Mouse (Mus musculus) forebrain, postnatal 0 days (tissue): Measurements from ENCODE around the gene Sh3d19. TPM values are rescaled to one million over a fixed set of nuclear protein-coding genes. Genes with fewer than 3 reads are reported as not detected.

ENCODE experiments used
- ATAC-seq: fragments of 200-750 bp; cut with Nextera tagmentation; 2 replicates; pipeline ENCODE4 v1.8.0; 2017; ENCODE audit warnings: mild to moderate bottlenecking, moderate library complexity
- DNase-seq: peaks from one replicate; pipeline ENCODE4 v3.0.0-alpha.2; 2015
- H3K27ac ChIP-seq: fragments of 300-500 bp; sonication (generic); 2 replicates; pipeline ENCODE4 v1.5.1; 2014; ENCODE audit warnings: low read depth, mild to moderate bottlenecking, antibody characterized with exemption, low read length, moderate library complexity, mixed read lengths
- H3K27me3 ChIP-seq: fragments of 300-500 bp; sonication (generic); 2 replicates; pipeline ENCODE4 v1.6.1; 2014; ENCODE audit warnings: mild to moderate bottlenecking, low read length, mixed read lengths; ENCODE audit not compliant: insufficient read depth
- H3K36me3 ChIP-seq: fragments of 300-500 bp; sonication (generic); 2 replicates; pipeline ENCODE4 v1.6.1; 2014; ENCODE audit warnings: mild to moderate bottlenecking, moderate library complexity; ENCODE audit not compliant: insufficient read depth
- H3K4me1 ChIP-seq: fragments of 300-500 bp; sonication (generic); 2 replicates; pipeline ENCODE4 v1.6.1; 2014; ENCODE audit warnings: antibody characterized with exemption; ENCODE audit not compliant: insufficient read depth
- H3K4me2 ChIP-seq: fragments of 300-500 bp; sonication (generic); 2 replicates; pipeline ENCODE4 v1.6.1; 2014; ENCODE audit warnings: low read depth, mild to moderate bottlenecking, moderate library complexity
- H3K4me3 ChIP-seq: fragments of 300-500 bp; sonication (generic); 2 replicates; pipeline ENCODE4 v1.5.1; 2014; ENCODE audit warnings: low read depth, low read length, mixed read lengths
- H3K9ac ChIP-seq: fragments of 300-500 bp; sonication (generic); 2 replicates; pipeline ENCODE4 v1.6.1; 2014; ENCODE audit warnings: mild to moderate bottlenecking
- H3K9me3 ChIP-seq: fragments of 300-500 bp; sonication (generic); 2 replicates; pipeline ENCODE4 v1.6.1; 2016; ENCODE audit warnings: low read length
- CTCF ChIP-seq: sonication (generic); IDR thresholded peaks from 2 replicates; pipeline ENCODE4 v1.5.1; 2016; ENCODE audit warnings: antibody characterized with exemption, control low read depth, low read depth
- WGBS: fragments of 180-500 bp; shearing (Covaris S2); extraction: QIAGEN DNeasy Blood & Tissue Kit; methylation state at CpG from one replicate; pipeline ENCODE4 v1.1.7; 2014; 5-methylcytosine and 5-hydroxymethylcytosine counted together
- polyA plus RNA-seq: library from polyadenylated mRNA; unstranded; fragments of >200 nt; fragmentation: Nextera tagmentation; extraction: Ambion mirVana; gene quantifications from 2 replicates; pipeline ENCODE4 v1.2.1, GENCODE M21; 2015
- total RNA-seq: library from RNA; depleted of rRNA; stranded (reverse); fragments of >200 nt; gene quantifications from 2 replicates; pipeline ENCODE4 v1.2.3, GENCODE M21; 2014

The Sh3d19 gene
- total and polyA plus RNA-seq, 2 experiments from 2014 or later, result 14.3 to 25.1 TPM

- Histone ChIP-seq H3K27ac (no peak overlapping the region), H3K9me3 (no peaks in the 10 kb centered on the region)
- WGBS, result 72% methylated on average over 14 of the region's 14 CpGs
Measured at GRCm38 (mm10) chr3:86040286-86041201, 69.6 kb downstream of the Sh3d19 start.

GRCm38 (mm10) chr3:86047686-86048408 lies 76.9 kb downstream of the Sh3d19 start:
- no peaks in the 10 kb centered on the region for H3K36me3 ChIP-seq
- H3K27me3 ChIP-seq, result no peaks in the 10 kb centered on the region
- ATAC-seq (no peak), DNase-seq (no peak)
- no peaks in the 10 kb centered on the region for H3K9me3 ChIP-seq
- H3K4me3 ChIP-seq, result no peak overlapping the region
- no peak overlapping the region for H3K9ac ChIP-seq
- no peak for TF ChIP-seq CTCF
- H3K27ac ChIP-seq, result no peak overlapping the region
- WGBS, result 85% methylated on average over 9 of the region's 9 CpGs
- no peak overlapping the region for H3K4me2 ChIP-seq
- no peaks in the 10 kb centered on the region for H3K4me1 ChIP-seq

More at GRCm38 (mm10) chr3:86040286-86041201, 69.6 kb downstream of the Sh3d19 start:
- no peak overlapping the region for H3K4me3 ChIP-seq
- no peak for TF ChIP-seq CTCF
- ATAC-seq (no peak), DNase-seq (no peak)
- H3K36me3 ChIP-seq, result no peaks in the 10 kb centered on the region
- H3K27me3 ChIP-seq, result no peaks in the 10 kb centered on the region
- H3K9ac ChIP-seq, result no peak overlapping the region
- H3K4me2 ChIP-seq, result no peak overlapping the region
- peaks cover 14% of the 10 kb centered on the region for H3K4me1 ChIP-seq

DNA sequence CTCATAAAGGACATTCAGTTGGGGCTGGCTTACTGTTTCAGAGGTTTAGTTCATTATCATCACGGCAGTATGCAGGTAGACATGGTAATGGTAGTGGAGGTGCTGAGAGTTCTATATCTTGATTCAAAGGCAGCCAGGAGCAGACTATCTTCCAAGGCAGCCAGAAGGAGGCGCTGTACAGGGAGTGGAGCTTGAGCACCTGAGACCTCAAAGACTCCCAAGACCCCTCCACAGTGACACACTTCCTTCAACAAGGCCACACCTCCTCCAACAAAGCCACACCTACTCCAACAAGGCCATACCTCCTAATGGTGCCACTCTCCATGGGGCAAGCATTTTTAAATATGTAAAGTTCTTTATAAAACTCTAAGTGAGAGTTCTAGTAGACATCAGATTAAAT lies 78.1 kb downstream of the Sh3d19 start:
- H3K27me3 ChIP-seq, result no peaks in the 10 kb centered on the region
- no peak overlapping the region for H3K9ac ChIP-seq
- ATAC-seq (no peak), DNase-seq (no peak)
- H3K9me3 ChIP-seq, result no peaks in the 10 kb centered on the region
- no peak overlapping the region for H3K4me2 ChIP-seq
- TF ChIP-seq CTCF, result no peak
- no peaks in the 10 kb centered on the region for H3K36me3 ChIP-seq
- no peak overlapping the region for H3K27ac ChIP-seq
- 87% methylated on average over 2 of the region's 2 CpGs for WGBS
- no peaks in the 10 kb centered on the region for H3K4me1 ChIP-seq
- no peak overlapping the region for H3K4me3 ChIP-seq

GRCm38 (mm10) chr3:86056678-86057077 lies 85.8 kb downstream of the Sh3d19 start:
- Histone ChIP-seq H3K27ac (no peak overlapping the region), H3K4me2 (no peak overlapping the region), H3K4me3 (no peak overlapping the region), H3K36me3 (no peaks in the 10 kb centered on the region), H3K9ac (no peak overlapping the region), H3K4me1 (no peaks in the 10 kb centered on the region), H3K27me3 (no peaks in the 10 kb centered on the region), H3K9me3 (no peaks in the 10 kb centered on the region)
- 60% methylated on average over 4 of the region's 4 CpGs for WGBS
- DNase-seq (no peak), ATAC-seq (no peak)
- no peak for TF ChIP-seq CTCF

DNA sequence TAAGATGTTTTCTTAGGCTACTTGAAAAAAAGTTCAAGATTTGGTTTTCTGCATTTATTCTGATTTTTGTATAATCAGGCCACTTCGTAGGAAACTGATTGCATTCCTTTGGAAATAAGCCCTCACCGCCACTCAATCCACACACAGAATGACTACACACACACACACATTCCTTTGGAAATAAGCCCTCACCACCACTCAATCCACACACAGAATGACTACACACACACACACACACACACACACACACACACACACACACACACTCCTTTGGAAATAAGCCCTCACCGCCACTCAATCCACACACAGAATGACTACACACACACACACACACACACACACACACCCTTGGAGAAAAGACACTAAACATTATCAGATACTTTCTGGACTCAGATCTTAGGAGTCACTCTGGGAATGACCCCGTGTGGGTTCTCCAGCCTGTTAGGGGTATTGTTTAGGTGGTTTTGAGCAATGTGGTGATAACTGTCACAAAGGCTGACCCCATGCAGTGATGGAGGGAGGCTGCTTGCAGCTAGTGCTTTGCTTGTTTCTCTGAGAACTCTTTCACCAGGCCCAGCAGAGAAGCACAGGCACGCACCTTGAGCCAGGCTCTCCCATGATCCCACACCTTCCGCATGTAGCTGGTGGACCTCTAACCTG lies 86.7 kb downstream of the Sh3d19 start:
- Histone ChIP-seq H3K27me3 (no peaks in the 10 kb centered on the region), H3K4me2 (no peak overlapping the region), H3K4me1 (no peaks in the 10 kb centered on the region), H3K9ac (no peak overlapping the region), H3K36me3 (no peaks in the 10 kb centered on the region), H3K4me3 (no peak overlapping the region), H3K9me3 (no peaks in the 10 kb centered on the region), H3K27ac (no peak overlapping the region)
- ATAC-seq (no peak), DNase-seq (no peak)
- TF ChIP-seq CTCF, result no peak
- WGBS, result 66% methylated on average over 6 of the region's 6 CpGs

GRCm38 (mm10) chr3:86069646-86070250 lies 98.8 kb downstream of the Sh3d19 start:
- Histone ChIP-seq H3K27me3 (no peaks in the 10 kb centered on the region), H3K4me3 (no peak overlapping the region), H3K27ac (no peak overlapping the region), H3K9ac (no peak overlapping the region), H3K4me1 (no peaks in the 10 kb centered on the region), H3K4me2 (no peak overlapping the region), H3K36me3 (no peaks in the 10 kb centered on the region), H3K9me3 (no peaks in the 10 kb centered on the region)
- DNase-seq (no peak), ATAC-seq (no peak)
- peak; percentile 54 for TF ChIP-seq CTCF
- 88% methylated on average over 11 of the region's 11 CpGs for WGBS
